Mouse (Mus musculus): Measurements from ENCODE around the gene Ccdc50. TPM values are rescaled to one million over a fixed set of nuclear protein-coding genes. Genes with fewer than 3 reads are reported as not detected.

The Ccdc50 gene
- total RNA-seq, 2 experiments from 2014 or later: 27.5 to 37.7 TPM

- ATAC-seq (replicated peaks; ENCODE audit: low FRiP score, poor library complexity, severe bottlenecking): no peak
Measured at GRCm38 (mm10) chr16:27391845-27392244, 3.2 kb downstream of the Ccdc50 start.

- ATAC-seq (replicated peaks; ENCODE audit: low FRiP score, poor library complexity, severe bottlenecking): no peak
Measured at GRCm38 (mm10) chr16:27395251-27396037, 6.8 kb downstream of the Ccdc50 start.

GRCm38 (mm10) chr16:27396951-27397350, 8.3 kb downstream of the Ccdc50 start:
- no peak for ATAC-seq (replicated peaks; ENCODE audit: low FRiP score, poor library complexity, severe bottlenecking)

GRCm38 (mm10) chr16:27399026-27399718, 10.5 kb downstream of the Ccdc50 start:
- ATAC-seq (replicated peaks; ENCODE audit: low FRiP score, poor library complexity, severe bottlenecking): no peak

GRCm38 (mm10) chr16:27399719-27400253, 11.1 kb downstream of the Ccdc50 start:
- no peak for ATAC-seq (replicated peaks; ENCODE audit: low FRiP score, poor library complexity, severe bottlenecking)

- no peak for ATAC-seq (replicated peaks; ENCODE audit: low FRiP score, poor library complexity, severe bottlenecking)
Measured at GRCm38 (mm10) chr16:27401579-27401978, 12.9 kb downstream of the Ccdc50 start.

- ATAC-seq (replicated peaks; ENCODE audit: low FRiP score, poor library complexity, severe bottlenecking): no peak
Measured at GRCm38 (mm10) chr16:27404107-27404506, 15.4 kb downstream of the Ccdc50 start.

GRCm38 (mm10) chr16:27416937-27417584, 28.4 kb downstream of the Ccdc50 start:
- no peak for ATAC-seq (replicated peaks; ENCODE audit: low FRiP score, poor library complexity, severe bottlenecking)

- ATAC-seq (replicated peaks; ENCODE audit: low FRiP score, poor library complexity, severe bottlenecking): no peak
Measured at GRCm38 (mm10) chr16:27417632-27418031, 29.0 kb downstream of the Ccdc50 start.

- ATAC-seq (replicated peaks; ENCODE audit: low FRiP score, poor library complexity, severe bottlenecking): no peak
Measured at GRCm38 (mm10) chr16:27420982-27421381, 32.3 kb downstream of the Ccdc50 start.

GRCm38 (mm10) chr16:27435034-27435433, 46.4 kb downstream of the Ccdc50 start:
- ATAC-seq (replicated peaks; ENCODE audit: low FRiP score, poor library complexity, severe bottlenecking): no peak

GRCm38 (mm10) chr16:27443941-27444340, 55.3 kb downstream of the Ccdc50 start:
- no peak for ATAC-seq (replicated peaks; ENCODE audit: low FRiP score, poor library complexity, severe bottlenecking)

- no peak for ATAC-seq (replicated peaks; ENCODE audit: low FRiP score, poor library complexity, severe bottlenecking)
Measured at GRCm38 (mm10) chr16:27449360-27449759, 60.7 kb downstream of the Ccdc50 start.

GRCm38 (mm10) chr16:27450655-27451054, 62.0 kb downstream of the Ccdc50 start:
- ATAC-seq (replicated peaks; ENCODE audit: low FRiP score, poor library complexity, severe bottlenecking): no peak

GRCm38 (mm10) chr16:27453396-27453795, 64.7 kb downstream of the Ccdc50 start:
- ATAC-seq (replicated peaks; ENCODE audit: low FRiP score, poor library complexity, severe bottlenecking): no peak

- ATAC-seq (replicated peaks; ENCODE audit: low FRiP score, poor library complexity, severe bottlenecking): no peak
Measured at GRCm38 (mm10) chr16:27453823-27454222, 65.2 kb downstream of the Ccdc50 start.

GRCm38 (mm10) chr16:27457273-27457672, 68.6 kb downstream of the Ccdc50 start:
- no peak for ATAC-seq (replicated peaks; ENCODE audit: low FRiP score, poor library complexity, severe bottlenecking)

GRCm38 (mm10) chr16:27468731-27469130, 80.1 kb downstream of the Ccdc50 start:
- ATAC-seq (replicated peaks; ENCODE audit: low FRiP score, poor library complexity, severe bottlenecking): no peak; the same call in 1 of the 2 replicates

- no peak for ATAC-seq (replicated peaks; ENCODE audit: low FRiP score, poor library complexity, severe bottlenecking)
Measured at GRCm38 (mm10) chr16:27471389-27471788, 82.7 kb downstream of the Ccdc50 start.

- no peak for ATAC-seq (replicated peaks; ENCODE audit: low FRiP score, poor library complexity, severe bottlenecking)
Measured at GRCm38 (mm10) chr16:27483834-27484233, 95.2 kb downstream of the Ccdc50 start.

All from erythroblast, adult 5-6 weeks (primary cell).